Mouse (Mus musculus): ENCODE measurements around the gene Slc12a7. TPM values are rescaled to one million over a fixed set of nuclear protein-coding genes. Genes with fewer than 3 reads are reported as not detected.

Gene Slc12a7
- polyA plus RNA-seq, 1 experiment from 2014 or later, result 44.8 TPM

DNA sequence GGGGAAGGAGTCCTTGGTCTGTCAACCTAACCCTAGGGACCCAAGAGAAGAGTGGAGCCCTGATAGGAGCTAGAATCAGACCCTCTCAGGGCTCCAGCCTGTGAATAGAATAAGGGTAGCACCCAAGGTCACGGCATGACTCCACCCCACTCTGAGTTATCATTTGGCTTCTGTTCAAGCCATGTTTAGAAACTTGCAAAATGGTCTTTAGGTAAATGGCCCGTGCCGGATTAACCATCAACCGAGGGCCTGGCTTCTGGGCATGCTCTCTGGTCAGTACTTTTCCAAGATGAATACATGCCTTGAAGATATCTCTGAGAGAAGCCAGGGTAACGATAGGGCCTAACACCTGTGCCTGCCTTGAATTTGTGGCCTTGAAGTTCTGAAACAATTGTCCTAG, 21.7 kb upstream of the Slc12a7 start:
- 95% methylated on average over 5 of the region's 5 CpGs for WGBS
- no peaks in the 10 kb centered on the region for H3K4me1 ChIP-seq (ENCODE audit: control insufficient read depth, insufficient read depth, low read length)

DNA sequence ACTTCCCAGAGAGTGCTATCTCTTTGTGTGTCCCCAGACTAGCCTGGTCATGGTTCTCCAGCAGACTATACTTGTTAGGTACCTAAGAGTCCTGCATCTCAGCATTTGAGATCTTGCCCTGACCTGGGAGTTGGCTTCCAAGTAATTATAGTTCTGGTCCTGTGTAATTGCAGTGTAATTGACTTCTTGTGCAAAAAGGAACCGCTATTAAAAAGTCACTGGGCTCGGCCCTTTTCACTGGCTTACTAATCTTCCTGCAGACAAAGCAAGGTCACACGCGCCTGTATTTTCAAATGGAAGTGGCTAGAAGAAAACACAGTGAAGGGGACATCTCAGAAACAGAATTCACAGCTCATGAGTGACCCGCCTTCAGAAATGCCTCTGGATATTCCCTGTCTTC, 21.1 kb upstream of the Slc12a7 start:
- 89% methylated on average over 5 of the region's 5 CpGs for WGBS
- H3K9me3 ChIP-seq (ENCODE audit: control insufficient read depth, low read length), result no peaks in the 10 kb centered on the region

More for the DNA sequence above, 21.7 kb upstream of the Slc12a7 start:
- DNase-seq (ENCODE audit: low spot score), result no peak
- no peaks in the 10 kb centered on the region for H3K9me3 ChIP-seq (ENCODE audit: control insufficient read depth, low read length)
- H3K4me3 ChIP-seq (ENCODE audit: low read depth, low read length), result no peak overlapping the region
- no peak for ATAC-seq (ENCODE audit: insufficient read depth, low FRiP score, low TSS enrichment)
- H3K9ac ChIP-seq (ENCODE audit: low read length), result no peak overlapping the region
- H3K27me3 ChIP-seq (ENCODE audit: control insufficient read depth, insufficient read depth, low read length), result no peaks in the 10 kb centered on the region
- no peaks in the 10 kb centered on the region for H3K36me3 ChIP-seq (ENCODE audit: control insufficient read depth, insufficient read depth, low read length)
- H3K4me2 ChIP-seq (ENCODE audit: low read depth), result no peak overlapping the region
- H3K27ac ChIP-seq (ENCODE audit: low read depth, low read length), result no peak overlapping the region

DNA sequence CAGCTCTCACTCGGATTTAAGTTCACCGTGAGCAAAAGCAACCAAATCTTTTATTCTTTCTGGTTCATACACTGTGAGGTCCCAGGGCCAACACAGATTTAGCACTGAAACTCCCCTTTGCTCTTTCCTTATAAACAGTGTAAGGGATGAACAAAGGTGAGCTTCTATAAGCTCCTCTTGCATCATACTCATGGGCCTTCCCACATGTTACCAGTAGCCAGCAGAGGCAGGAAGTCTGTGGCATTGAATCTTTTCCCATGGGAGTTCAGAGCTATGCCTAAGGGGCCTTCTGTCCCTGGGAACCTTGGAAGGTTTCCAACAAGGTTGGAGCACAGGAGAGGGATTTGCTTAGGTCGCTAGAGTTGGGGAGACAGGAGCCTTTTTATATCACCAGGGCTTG, 20.7 kb upstream of the Slc12a7 start:
- Histone ChIP-seq H3K4me2 (ENCODE audit: low read depth) (no peak overlapping the region), H3K4me3 (ENCODE audit: low read depth, low read length) (no peak overlapping the region), H3K9me3 (ENCODE audit: control insufficient read depth, low read length) (no peaks in the 10 kb centered on the region), H3K4me1 (ENCODE audit: control insufficient read depth, insufficient read depth, low read length) (no peaks in the 10 kb centered on the region), H3K27ac (ENCODE audit: low read depth, low read length) (no peak overlapping the region), H3K36me3 (ENCODE audit: control insufficient read depth, insufficient read depth, low read length) (no peaks in the 10 kb centered on the region), H3K9ac (ENCODE audit: low read length) (no peak overlapping the region), H3K27me3 (ENCODE audit: control insufficient read depth, insufficient read depth, low read length) (no peaks in the 10 kb centered on the region)
- ATAC-seq (ENCODE audit: insufficient read depth, low FRiP score, low TSS enrichment) (no peak), DNase-seq (ENCODE audit: low spot score) (no peak)
- WGBS, result 87% methylated on average over 3 of the region's 3 CpGs

More for the DNA sequence above, 21.1 kb upstream of the Slc12a7 start:
- Histone ChIP-seq H3K9ac (ENCODE audit: low read length) (no peak overlapping the region), H3K4me1 (ENCODE audit: control insufficient read depth, insufficient read depth, low read length) (no peaks in the 10 kb centered on the region), H3K4me2 (ENCODE audit: low read depth) (no peak overlapping the region), H3K27me3 (ENCODE audit: control insufficient read depth, insufficient read depth, low read length) (no peaks in the 10 kb centered on the region), H3K4me3 (ENCODE audit: low read depth, low read length) (no peak overlapping the region), H3K27ac (ENCODE audit: low read depth, low read length) (no peak overlapping the region), H3K36me3 (ENCODE audit: control insufficient read depth, insufficient read depth, low read length) (no peaks in the 10 kb centered on the region)
- no peak for DNase-seq (ENCODE audit: low spot score)
- no peak for ATAC-seq (ENCODE audit: insufficient read depth, low FRiP score, low TSS enrichment)

DNA sequence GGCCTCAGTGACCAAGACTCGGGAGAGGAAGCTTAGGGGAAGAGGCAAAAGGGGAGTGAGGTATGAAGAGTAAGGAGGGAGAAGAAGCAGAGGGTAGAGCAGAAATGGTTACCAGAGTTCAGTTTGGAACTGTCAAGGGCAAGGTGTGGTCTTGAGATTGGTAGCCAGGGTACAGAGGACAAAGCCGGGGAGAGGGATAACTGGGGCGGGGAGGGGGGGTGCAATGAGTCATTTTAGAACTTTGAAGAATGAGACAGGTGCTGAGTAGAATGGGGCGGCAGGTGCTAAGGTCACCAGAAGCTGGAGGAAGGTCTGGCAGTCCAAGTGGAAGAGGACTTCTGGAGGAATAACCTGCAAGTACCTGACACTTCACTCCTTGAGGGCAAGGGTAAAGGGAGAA, 19.7 kb upstream of the Slc12a7 start:
- no peak overlapping the region for H3K9ac ChIP-seq (ENCODE audit: low read length)
- H3K4me2 ChIP-seq (ENCODE audit: low read depth), result no peak overlapping the region
- H3K9me3 ChIP-seq (ENCODE audit: control insufficient read depth, low read length), result no peaks in the 10 kb centered on the region
- no peaks in the 10 kb centered on the region for H3K36me3 ChIP-seq (ENCODE audit: control insufficient read depth, insufficient read depth, low read length)
- H3K27ac ChIP-seq (ENCODE audit: low read depth, low read length), result no peak overlapping the region
- H3K4me3 ChIP-seq (ENCODE audit: low read depth, low read length), result no peak overlapping the region
- no peak for DNase-seq (ENCODE audit: low spot score)
- H3K4me1 ChIP-seq (ENCODE audit: control insufficient read depth, insufficient read depth, low read length), result no peaks in the 10 kb centered on the region
- WGBS, result 77% methylated on average over 4 of the region's 4 CpGs
- no peak for ATAC-seq (ENCODE audit: insufficient read depth, low FRiP score, low TSS enrichment)
- H3K27me3 ChIP-seq (ENCODE audit: control insufficient read depth, insufficient read depth, low read length), result no peaks in the 10 kb centered on the region

DNA sequence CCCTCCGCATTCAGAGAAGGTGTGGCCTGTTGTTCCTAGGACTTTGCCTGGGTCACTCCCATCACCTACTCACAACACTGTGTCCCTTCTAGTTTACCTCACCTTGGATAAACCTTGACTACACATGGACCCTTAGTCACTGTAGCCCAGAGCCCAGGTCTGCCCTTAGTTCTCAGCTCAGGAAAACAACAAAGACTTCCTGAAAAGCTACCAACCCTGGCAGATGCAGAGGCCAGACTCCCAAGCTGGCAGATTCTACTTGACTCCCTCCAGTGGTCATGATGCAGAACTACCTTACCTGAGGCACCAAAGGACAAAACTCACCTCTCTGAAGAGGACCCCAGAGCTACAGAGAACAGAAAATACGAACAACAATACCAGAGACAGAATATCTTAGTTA, 18.9 kb upstream of the Slc12a7 start:
- 72% methylated on average over 2 of the region's 2 CpGs for WGBS
- H3K36me3 ChIP-seq (ENCODE audit: control insufficient read depth, insufficient read depth, low read length), result no peaks in the 10 kb centered on the region
- H3K9ac ChIP-seq (ENCODE audit: low read length), result no peak overlapping the region
- H3K27ac ChIP-seq (ENCODE audit: low read depth, low read length), result no peak overlapping the region
- ATAC-seq (ENCODE audit: insufficient read depth, low FRiP score, low TSS enrichment) (no peak), DNase-seq (ENCODE audit: low spot score) (no peak)
- H3K4me1 ChIP-seq (ENCODE audit: control insufficient read depth, insufficient read depth, low read length), result no peaks in the 10 kb centered on the region
- no peaks in the 10 kb centered on the region for H3K9me3 ChIP-seq (ENCODE audit: control insufficient read depth, low read length)
- H3K27me3 ChIP-seq (ENCODE audit: control insufficient read depth, insufficient read depth, low read length), result no peaks in the 10 kb centered on the region
- H3K4me3 ChIP-seq (ENCODE audit: low read depth, low read length), result no peak overlapping the region
- H3K4me2 ChIP-seq (ENCODE audit: low read depth), result no peak overlapping the region

DNA sequence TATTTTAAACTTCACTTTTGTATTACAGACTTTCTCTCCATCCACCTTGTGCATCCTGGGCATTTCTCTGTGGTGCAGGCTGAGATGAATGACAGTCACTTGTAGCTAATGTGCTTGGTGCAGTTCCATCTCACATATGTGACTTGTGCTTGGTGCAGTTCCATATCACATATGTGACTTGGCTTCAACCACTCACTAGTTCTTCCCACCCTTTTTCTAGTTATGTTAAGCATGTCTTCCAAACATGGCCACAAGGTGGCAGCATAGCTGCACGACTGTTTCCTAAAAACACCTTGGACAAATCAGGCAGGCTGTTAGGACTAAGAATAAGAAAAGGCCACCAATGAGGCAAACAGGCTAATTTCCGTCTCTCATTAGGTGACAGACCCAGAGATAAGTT, 14.7 kb upstream of the Slc12a7 start:
- ATAC-seq (ENCODE audit: insufficient read depth, low FRiP score, low TSS enrichment) (no peak), DNase-seq (ENCODE audit: low spot score) (peak; percentile 83)
- WGBS, result 4% methylated on average over 2 of the region's 2 CpGs
- H3K27me3 ChIP-seq (ENCODE audit: control insufficient read depth, insufficient read depth, low read length), result no peaks in the 10 kb centered on the region
- no peaks in the 10 kb centered on the region for H3K4me1 ChIP-seq (ENCODE audit: control insufficient read depth, insufficient read depth, low read length)
- no peak overlapping the region for H3K9ac ChIP-seq (ENCODE audit: low read length)
- H3K4me2 ChIP-seq (ENCODE audit: low read depth), result no peak overlapping the region
- H3K36me3 ChIP-seq (ENCODE audit: control insufficient read depth, insufficient read depth, low read length), result no peaks in the 10 kb centered on the region
- H3K27ac ChIP-seq (ENCODE audit: low read depth, low read length), result no peak overlapping the region
- no peak overlapping the region for H3K4me3 ChIP-seq (ENCODE audit: low read depth, low read length)
- H3K9me3 ChIP-seq (ENCODE audit: control insufficient read depth, low read length), result no peaks in the 10 kb centered on the region

DNA sequence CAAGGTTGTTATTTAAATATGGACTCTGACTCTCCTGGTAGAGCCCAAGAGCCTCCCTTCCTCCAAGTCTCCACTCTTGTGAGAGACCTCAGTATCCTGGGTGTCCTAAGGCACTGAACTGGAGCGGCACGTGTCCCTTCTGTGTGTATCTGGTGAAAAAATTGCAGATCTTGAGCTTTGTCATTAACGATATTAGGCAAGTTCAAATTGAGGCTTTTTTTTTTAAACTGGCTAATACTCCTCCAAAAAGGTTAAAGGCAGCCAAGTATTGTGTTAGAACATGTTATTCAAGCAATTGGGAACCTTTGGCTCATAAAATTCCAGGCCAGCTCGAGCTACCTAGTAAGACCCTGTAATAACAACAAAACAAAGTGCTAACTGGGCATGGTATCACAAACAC, 12.7 kb upstream of the Slc12a7 start:
- 87% methylated on average over 4 of the region's 4 CpGs for WGBS
- ATAC-seq (ENCODE audit: insufficient read depth, low FRiP score, low TSS enrichment) (no peak), DNase-seq (ENCODE audit: low spot score) (no peak)
- no peaks in the 10 kb centered on the region for H3K9me3 ChIP-seq (ENCODE audit: control insufficient read depth, low read length)
- H3K27ac ChIP-seq (ENCODE audit: low read depth, low read length), result no peak overlapping the region
- H3K4me3 ChIP-seq (ENCODE audit: low read depth, low read length), result no peak overlapping the region
- no peak overlapping the region for H3K4me2 ChIP-seq (ENCODE audit: low read depth)
- no peaks in the 10 kb centered on the region for H3K36me3 ChIP-seq (ENCODE audit: control insufficient read depth, insufficient read depth, low read length)
- no peaks in the 10 kb centered on the region for H3K27me3 ChIP-seq (ENCODE audit: control insufficient read depth, insufficient read depth, low read length)
- no peaks in the 10 kb centered on the region for H3K4me1 ChIP-seq (ENCODE audit: control insufficient read depth, insufficient read depth, low read length)
- no peak overlapping the region for H3K9ac ChIP-seq (ENCODE audit: low read length)

DNA sequence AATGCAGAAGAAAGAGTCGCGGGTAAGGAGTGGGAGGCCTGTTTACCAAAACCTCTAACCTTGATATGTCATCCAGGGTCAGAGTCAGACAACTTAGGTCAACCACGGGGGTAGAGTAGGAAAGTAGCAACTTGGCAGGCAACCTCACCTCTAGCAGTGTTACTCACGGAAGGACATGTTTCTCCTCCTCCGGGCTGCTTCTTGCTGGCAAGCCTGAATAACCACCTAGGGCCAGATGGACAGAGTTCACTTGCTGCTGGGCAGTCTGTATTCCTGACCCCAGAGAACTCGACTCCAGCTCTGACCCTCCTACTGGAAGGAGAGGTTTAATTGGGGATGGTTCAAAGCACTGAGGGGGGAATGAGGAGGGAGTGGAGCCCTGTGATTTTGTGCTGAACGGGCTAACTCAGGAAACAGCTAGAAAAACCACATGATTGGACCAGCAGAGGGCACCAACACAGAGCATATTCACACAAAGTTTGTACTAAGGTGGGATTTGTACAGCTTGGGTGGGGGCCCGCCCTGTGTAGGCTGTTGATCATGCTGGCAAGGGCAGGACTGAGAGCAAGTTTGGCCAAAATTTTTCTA, 9.7 kb upstream of the Slc12a7 start:
- 46% methylated on average over 8 of the region's 8 CpGs for WGBS
- Histone ChIP-seq H3K4me1 (ENCODE audit: control insufficient read depth, insufficient read depth, low read length) (no peaks in the 10 kb centered on the region), H3K9ac (ENCODE audit: low read length) (no peak overlapping the region), H3K36me3 (ENCODE audit: control insufficient read depth, insufficient read depth, low read length) (no peaks in the 10 kb centered on the region), H3K4me3 (ENCODE audit: low read depth, low read length) (no peak overlapping the region), H3K4me2 (ENCODE audit: low read depth) (no peak overlapping the region), H3K27me3 (ENCODE audit: control insufficient read depth, insufficient read depth, low read length) (no peaks in the 10 kb centered on the region), H3K27ac (ENCODE audit: low read depth, low read length) (no peak overlapping the region), H3K9me3 (ENCODE audit: control insufficient read depth, low read length) (no peaks in the 10 kb centered on the region)
- ATAC-seq (ENCODE audit: insufficient read depth, low FRiP score, low TSS enrichment), result no peak
- peak; percentile 27 for DNase-seq (ENCODE audit: low spot score)

DNA sequence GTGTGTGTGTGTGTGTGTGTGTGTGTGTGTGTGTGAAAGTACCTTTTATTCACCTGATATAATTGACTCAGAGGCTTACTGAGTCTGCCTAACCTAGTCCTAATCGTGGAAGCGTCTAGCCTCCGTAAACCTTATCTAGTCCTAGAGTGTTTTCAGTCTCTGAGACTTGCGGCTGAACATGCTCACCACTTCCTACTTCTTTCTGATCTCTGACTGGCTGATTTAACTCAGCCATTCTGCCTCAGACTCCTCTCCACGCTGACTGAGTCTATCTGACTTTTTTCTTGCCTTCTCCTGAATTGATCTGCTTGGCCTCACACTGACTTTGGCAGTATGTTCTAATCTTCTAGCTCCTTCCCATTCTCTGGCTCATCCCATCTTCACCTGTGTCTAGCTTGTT, 7.6 kb upstream of the Slc12a7 start:
- no peak overlapping the region for H3K4me2 ChIP-seq (ENCODE audit: low read depth)
- H3K4me1 ChIP-seq (ENCODE audit: control insufficient read depth, insufficient read depth, low read length), result no peaks in the 10 kb centered on the region
- H3K27me3 ChIP-seq (ENCODE audit: control insufficient read depth, insufficient read depth, low read length), result no peaks in the 10 kb centered on the region
- H3K9ac ChIP-seq (ENCODE audit: low read length), result no peak overlapping the region
- 91% methylated on average over 5 of the region's 5 CpGs for WGBS
- no peak overlapping the region for H3K4me3 ChIP-seq (ENCODE audit: low read depth, low read length)
- H3K36me3 ChIP-seq (ENCODE audit: control insufficient read depth, insufficient read depth, low read length), result no peaks in the 10 kb centered on the region
- DNase-seq (ENCODE audit: low spot score) (no peak), ATAC-seq (ENCODE audit: insufficient read depth, low FRiP score, low TSS enrichment) (no peak)
- no peak overlapping the region for H3K27ac ChIP-seq (ENCODE audit: low read depth, low read length)
- no peaks in the 10 kb centered on the region for H3K9me3 ChIP-seq (ENCODE audit: control insufficient read depth, low read length)

All from neural tube, embryonic 11.5 days (tissue).